Mouse (Mus musculus) limb, embryonic 12.5 days (tissue): ENCODE results near the gene Dnaaf5. TPM values are rescaled to one million over a fixed set of nuclear protein-coding genes. Genes with fewer than 3 reads are reported as not detected.

Experiments used
- ATAC-seq: fragments of 200-750 bp; cut with Nextera tagmentation; 2 replicates; pipeline ENCODE4 v1.8.0; 2017; ENCODE audit warnings: low read depth, moderate TSS enrichment; ENCODE audit not compliant: insufficient number of reproducible peaks, insufficient read depth, low FRiP score, low TSS enrichment
- H3K27ac ChIP-seq: fragments of 300-500 bp; sonication (generic); 2 replicates; pipeline ENCODE4 v1.5.1; 2016; ENCODE audit warnings: mild to moderate bottlenecking, moderate library complexity
- H3K27me3 ChIP-seq: fragments of 300-500 bp; sonication (generic); 2 replicates; pipeline ENCODE4 v1.6.1; 2016; ENCODE audit warnings: mild to moderate bottlenecking, moderate library complexity
- H3K36me3 ChIP-seq: fragments of 300-500 bp; sonication (generic); 2 replicates; pipeline ENCODE4 v1.6.1; 2016; ENCODE audit warnings: mild to moderate bottlenecking, moderate library complexity
- H3K4me1 ChIP-seq: fragments of 300-500 bp; sonication (generic); replicated peaks from 2 replicates; pipeline ENCODE4 v1.6.1; 2016
- H3K4me2 ChIP-seq: fragments of 300-500 bp; sonication (generic); 2 replicates; pipeline ENCODE4 v1.6.1; 2016; ENCODE audit warnings: mild to moderate bottlenecking, moderate library complexity
- H3K4me3 ChIP-seq: fragments of 300-500 bp; sonication (generic); replicated peaks from 2 replicates; pipeline ENCODE4 v1.5.1; 2016; ENCODE audit warnings: mild to moderate bottlenecking
- H3K9ac ChIP-seq: fragments of 300-500 bp; sonication (generic); replicated peaks from 2 replicates; pipeline ENCODE4 v1.6.1; 2016; ENCODE audit warnings: mild to moderate bottlenecking, moderate library complexity
- H3K9me3 ChIP-seq: fragments of 300-500 bp; sonication (generic); 2 replicates; pipeline ENCODE4 v1.6.1; 2016; ENCODE audit warnings: mild to moderate bottlenecking, moderate library complexity
- WGBS: fragments of 180-500 bp; shearing (Covaris S2); methylation state at CpG from one replicate; pipeline ENCODE4 v1.1.7; 2016; 5-methylcytosine and 5-hydroxymethylcytosine counted together
- polyA plus RNA-seq: library from polyadenylated mRNA; unstranded; fragments of >200 nt; fragmentation: Nextera tagmentation; extraction: Ambion mirVana; gene quantifications from 2 replicates; pipeline ENCODE4 v1.2.1, GENCODE M21; 2016

The Dnaaf5 gene
- polyA plus RNA-seq, 1 experiment from 2014 or later, result 4.7 TPM

- H3K27me3 ChIP-seq, result no peaks in the 10 kb centered on the region
- no peaks in the 10 kb centered on the region for H3K36me3 ChIP-seq
- peak; percentile 98 for ATAC-seq
- WGBS, result 1% methylated on average over 64 of the region's 64 CpGs
- peak within 1 kb of the TSS; percentile 86 for H3K4me2 ChIP-seq
- H3K9me3 ChIP-seq, result no peaks in the 10 kb centered on the region
- peaks cover 18% of the 10 kb centered on the region for H3K4me1 ChIP-seq
- peak within 1 kb of the TSS; percentile 86 for H3K27ac ChIP-seq
- H3K9ac ChIP-seq, result peak within 1 kb of the TSS; percentile 89
- peak within 1 kb of the TSS; percentile 95 for H3K4me3 ChIP-seq
These were observed 50.2 kb downstream of the Dnaaf5 start, which contains the start of gene Sun1 for GRCm38 (mm10) chr5:139199995-139200769. Gene Sun1 (plus strand): TSS chr5:139200637.

DNA sequence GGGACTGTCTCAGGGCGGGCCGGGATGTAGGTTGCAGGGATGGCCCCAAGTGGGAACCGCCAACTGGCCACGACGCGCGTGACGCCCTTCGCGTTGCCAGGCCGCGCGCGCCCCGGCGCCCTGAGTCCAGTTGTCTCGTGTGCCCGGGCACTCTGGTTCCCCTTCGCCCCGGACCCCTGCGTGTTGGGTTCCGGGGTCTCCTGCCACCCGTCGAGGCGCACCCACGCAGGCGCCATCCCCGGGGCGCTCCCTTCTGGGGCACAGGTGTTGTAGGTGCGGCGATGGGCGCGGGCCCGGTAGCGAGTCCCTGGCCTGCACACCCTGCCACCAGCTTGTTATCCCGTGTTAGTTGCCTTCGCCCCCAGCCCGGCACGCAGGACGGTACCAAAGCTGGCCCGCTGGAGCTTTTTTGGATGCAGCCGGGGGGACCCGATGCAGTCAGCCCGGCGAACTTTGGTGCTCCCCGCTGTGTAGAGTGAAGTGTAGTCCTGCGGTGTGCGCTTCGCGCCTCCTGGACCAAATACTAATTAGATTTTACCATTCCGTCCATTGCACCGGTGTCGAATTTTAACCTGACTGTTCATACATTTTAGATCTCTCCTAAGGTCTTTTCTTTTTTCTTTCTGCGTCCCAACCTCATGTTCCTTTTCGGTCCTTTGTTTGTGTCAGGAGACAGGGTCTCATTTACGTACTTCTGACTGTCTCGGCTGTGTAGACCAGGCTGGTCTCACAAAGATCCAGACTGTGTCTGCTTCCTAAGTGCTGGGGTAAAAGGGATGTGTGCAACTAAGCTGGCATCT, 50.9 kb downstream of the Dnaaf5 start:
- H3K9me3 ChIP-seq, result no peaks in the 10 kb centered on the region
- peak overlapping the region; percentile 89 for H3K9ac ChIP-seq
- peaks cover 21% of the 10 kb centered on the region for H3K4me1 ChIP-seq
- 2% methylated on average over 57 of the region's 57 CpGs for WGBS
- H3K36me3 ChIP-seq, result no peaks in the 10 kb centered on the region
- ATAC-seq, result peak; percentile 16; the same call in 1 of the 2 replicates
- peak overlapping the region; percentile 86 for H3K4me2 ChIP-seq
- H3K27me3 ChIP-seq, result no peaks in the 10 kb centered on the region
- peak overlapping the region; percentile 95 for H3K4me3 ChIP-seq
- 0 out of 2 replicates have a peak overlapping the region, but pooled peaks have one; percentile 12 for H3K27ac ChIP-seq

- no peak overlapping the region for H3K27ac ChIP-seq
- H3K9ac ChIP-seq, result peak overlapping the region; percentile 89
- no peak for ATAC-seq
These were observed 52.1 kb downstream of the Dnaaf5 start for GRCm38 (mm10) chr5:139202127-139202526.

DNA sequence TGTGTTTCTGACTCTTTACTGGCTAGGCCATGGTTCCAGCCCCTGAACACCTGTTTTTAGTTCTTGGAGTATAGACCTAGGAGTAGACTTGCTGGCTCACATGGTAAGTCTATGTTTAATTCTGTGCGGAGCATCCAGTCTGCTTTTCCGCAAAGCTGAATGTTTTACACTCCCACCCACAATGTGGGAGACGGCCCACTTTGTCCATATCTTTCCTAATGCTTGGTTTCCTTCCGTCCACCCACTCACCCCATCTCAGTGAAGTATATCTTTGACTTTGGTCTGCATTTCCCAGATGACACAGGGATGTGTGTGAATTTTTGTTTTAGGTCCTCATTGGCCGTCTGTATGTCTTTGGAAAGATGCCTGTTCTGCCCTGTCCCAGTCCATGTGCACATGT, 53.3 kb downstream of the Dnaaf5 start:
- Histone ChIP-seq H3K9me3 (no peaks in the 10 kb centered on the region), H3K9ac (no peak overlapping the region), H3K27me3 (no peaks in the 10 kb centered on the region), H3K36me3 (no peaks in the 10 kb centered on the region), H3K4me3 (no peak overlapping the region), H3K4me2 (no peak overlapping the region), H3K4me1 (peaks cover 27% of the 10 kb centered on the region), H3K27ac (no peak overlapping the region)
- whole genome bisulfite sequencing, result 88% methylated on average over 5 of the region's 5 CpGs
- ATAC-seq, result no peak

More at GRCm38 (mm10) chr5:139202127-139202526, 52.1 kb downstream of the Dnaaf5 start:
- H3K4me2 ChIP-seq, result peak overlapping the region; percentile 86
- H3K36me3 ChIP-seq, result no peaks in the 10 kb centered on the region
- 84% methylated on average over 11 of the region's 11 CpGs for WGBS
- peak overlapping the region; percentile 95; the same call in 1 of the 2 replicates for H3K4me3 ChIP-seq
- H3K4me1 ChIP-seq, result peaks cover 27% of the 10 kb centered on the region
- H3K9me3 ChIP-seq, result no peaks in the 10 kb centered on the region
- no peaks in the 10 kb centered on the region for H3K27me3 ChIP-seq

GRCm38 (mm10) chr5:139206081-139206480, 56.1 kb downstream of the Dnaaf5 start:
- no peak for ATAC-seq
- WGBS, result 57% methylated on average over 4 of the region's 4 CpGs
- no peak overlapping the region for H3K4me2 ChIP-seq
- H3K27ac ChIP-seq, result no peak overlapping the region
- H3K9me3 ChIP-seq, result no peaks in the 10 kb centered on the region
- peaks cover 22% of the 10 kb centered on the region for H3K4me1 ChIP-seq
- no peak overlapping the region for H3K9ac ChIP-seq
- H3K4me3 ChIP-seq, result no peak overlapping the region
- H3K27me3 ChIP-seq, result no peaks in the 10 kb centered on the region
- H3K36me3 ChIP-seq, result peaks cover 23% of the 10 kb centered on the region

- Histone ChIP-seq H3K4me3 (no peak overlapping the region), H3K27ac (no peak overlapping the region), H3K36me3 (peaks cover 24% of the 10 kb centered on the region), H3K4me2 (no peak overlapping the region), H3K9me3 (no peaks in the 10 kb centered on the region), H3K27me3 (no peaks in the 10 kb centered on the region), H3K9ac (no peak overlapping the region), H3K4me1 (peaks cover 18% of the 10 kb centered on the region)
- no peak for ATAC-seq
- WGBS, result 76% methylated on average over 7 of the region's 7 CpGs
These were observed 56.5 kb downstream of the Dnaaf5 start for GRCm38 (mm10) chr5:139206525-139206924.

DNA sequence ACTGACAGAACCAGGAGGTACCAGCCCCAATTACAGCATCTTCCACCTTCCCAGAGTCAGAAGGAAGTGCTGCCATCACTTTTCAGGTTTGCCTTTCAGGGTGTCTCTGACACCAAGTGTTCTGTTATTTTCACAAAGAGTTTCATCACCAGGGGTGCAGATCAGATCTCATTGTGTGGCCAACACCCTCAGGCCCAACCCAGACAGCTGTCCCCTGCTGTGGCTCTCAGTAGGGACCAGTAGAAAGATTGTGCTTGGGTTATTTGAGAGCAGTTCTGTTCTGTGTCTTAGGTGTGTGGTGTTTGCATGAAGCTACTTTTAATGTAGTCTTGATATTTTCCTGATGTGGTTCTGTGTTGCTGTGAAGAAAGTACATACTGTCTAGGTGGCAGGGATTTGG, 58.2 kb downstream of the Dnaaf5 start:
- H3K36me3 ChIP-seq, result peaks cover 32% of the 10 kb centered on the region
- no peak overlapping the region for H3K27ac ChIP-seq
- no peak overlapping the region for H3K4me3 ChIP-seq
- H3K27me3 ChIP-seq, result no peaks in the 10 kb centered on the region
- no peak overlapping the region for H3K4me2 ChIP-seq
- H3K4me1 ChIP-seq, result peaks cover 10% of the 10 kb centered on the region; the same call in 1 of the 2 replicates
- no peak overlapping the region for H3K9ac ChIP-seq
- H3K9me3 ChIP-seq, result no peaks in the 10 kb centered on the region
- ATAC-seq, result no peak

- Histone ChIP-seq H3K27ac (no peak overlapping the region), H3K9ac (no peak overlapping the region), H3K4me3 (no peak overlapping the region), H3K9me3 (no peaks in the 10 kb centered on the region), H3K4me1 (peaks cover 10% of the 10 kb centered on the region; the same call in 1 of the 2 replicates), H3K27me3 (no peaks in the 10 kb centered on the region), H3K4me2 (no peak overlapping the region), H3K36me3 (peaks cover 32% of the 10 kb centered on the region)
- ATAC-seq, result no peak
- WGBS, result 88% methylated on average over 10 of the region's 10 CpGs
These were observed 59.1 kb downstream of the Dnaaf5 start for GRCm38 (mm10) chr5:139208871-139209684.

GRCm38 (mm10) chr5:139209685-139210026, 59.6 kb downstream of the Dnaaf5 start:
- H3K4me3 ChIP-seq, result no peak overlapping the region
- no peak overlapping the region for H3K27ac ChIP-seq
- 96% methylated on average over 7 of the region's 7 CpGs for WGBS
- H3K4me2 ChIP-seq, result no peak overlapping the region
- H3K9me3 ChIP-seq, result no peaks in the 10 kb centered on the region
- peaks cover 10% of the 10 kb centered on the region; the same call in 1 of the 2 replicates for H3K4me1 ChIP-seq
- no peak overlapping the region for H3K9ac ChIP-seq
- H3K27me3 ChIP-seq, result no peaks in the 10 kb centered on the region
- H3K36me3 ChIP-seq, result peaks cover 32% of the 10 kb centered on the region
- ATAC-seq, result no peak

- Histone ChIP-seq H3K9me3 (no peaks in the 10 kb centered on the region), H3K27ac (no peak overlapping the region), H3K9ac (no peak overlapping the region), H3K27me3 (no peaks in the 10 kb centered on the region), H3K4me1 (no peaks in the 10 kb centered on the region), H3K36me3 (peaks cover 54% of the 10 kb centered on the region), H3K4me2 (no peak overlapping the region), H3K4me3 (no peak overlapping the region)
- 95% methylated on average over 11 of the region's 11 CpGs for WGBS
- ATAC-seq, result no peak
These were observed 61.8 kb downstream of the Dnaaf5 start for GRCm38 (mm10) chr5:139211737-139212385.
